Comparison of ENCODE assay signal across 7 mouse cellular contexts in genomic region chr17:47033643-47034042, GRCm38 (mm10). TPM values are rescaled to one million over a fixed set of nuclear protein-coding genes. Genes with fewer than 3 reads are reported as not detected.
A peak's percentile ranks its signal among the peaks of the same experiment; 100 is the strongest.
DNase-seq lines count a peak whose midpoint lies in the region; ATAC-seq and TF ChIP-seq lines count a peak whose summit lies in the region.

No protein-coding gene starts in this region.

- peak; percentile 92 for TF ChIP-seq CTCF in left cerebral cortex, adult 2 months (IDR thresholded peaks at IDR 0.05)
- peak; percentile 52; the same call in 1 of the 2 replicates for TF ChIP-seq CTCF in spleen, adult 2 months (IDR thresholded peaks at IDR 0.05; ENCODE audit: extremely low read depth, insufficient read depth, insufficient read length, insufficient replicate concordance)

- intact Hi-C loops in left cerebral cortex, adult 2 months (cut with DNase I), result loop anchor here (5.0 kb wide), 2 partner anchors 56 to 131 kb away; no protein-coding TSS in a partner anchor

- H3K27me3 ChIP-seq in liver, embryonic 13.5 days, result no peaks in the 10 kb centered on the region
- 0 out of 2 replicates have a peak, but pooled peaks cover 1% of the 10 kb centered on the region for H3K27me3 ChIP-seq in spleen, adult 2 months (ENCODE audit: control insufficient read depth, insufficient read depth, low read length)

- H3K27ac ChIP-seq in left cerebral cortex, adult 2 months, result no peak overlapping the region
- no peak overlapping the region for H3K27ac ChIP-seq in ES-E14 (ENCODE audit: insufficient read depth, low read depth, low read length, poor library complexity, severe bottlenecking)
- no peak overlapping the region for H3K27ac ChIP-seq in liver, embryonic 13.5 days
- no peak overlapping the region for H3K27ac ChIP-seq in spleen, adult 2 months (ENCODE audit: insufficient read depth, low read length)

- no peak overlapping the region for H3K4me3 ChIP-seq in left cerebral cortex, adult 2 months
- H3K4me3 ChIP-seq in ES-E14 (ENCODE audit: insufficient read depth in 1 of 2, low read depth in 1 of 2, low read length in 2 of 2, poor library complexity in 1 of 2, severe bottlenecking in 1 of 2), result no peak overlapping the region
- H3K4me3 ChIP-seq in liver, embryonic 13.5 days (replicated peaks), result no peak overlapping the region
- no peak overlapping the region for H3K4me3 ChIP-seq in spleen, adult 2 months (ENCODE audit: extremely low read depth, insufficient read depth, insufficient read length)

- H3K9ac ChIP-seq in ES-E14 (ENCODE audit: insufficient read depth, low read depth, low read length, poor library complexity, severe bottlenecking), result no peak overlapping the region
- H3K9ac ChIP-seq in liver, embryonic 13.5 days, result no peak overlapping the region

- no peak for ATAC-seq in liver, embryonic 13.5 days (ENCODE audit: low read depth)

- no peak for TF ChIP-seq POLR2A in spleen, adult 2 months (IDR thresholded peaks at IDR 0.05; ENCODE audit: low read depth, low read length)

- no peaks in the 10 kb centered on the region for H3K36me3 ChIP-seq in ES-E14 (ENCODE audit: control insufficient read depth, insufficient read depth, low read length, poor library complexity, severe bottlenecking)
- H3K36me3 ChIP-seq in liver, embryonic 13.5 days, result no peaks in the 10 kb centered on the region
- H3K36me3 ChIP-seq in spleen, adult 2 months (ENCODE audit: control insufficient read depth, insufficient read depth, low read length), result no peaks in the 10 kb centered on the region

- H3K4me1 ChIP-seq in ES-E14 (ENCODE audit: control insufficient read depth in 2 of 2, insufficient read depth in 2 of 2, low read length in 2 of 2, poor library complexity in 1 of 2), result no peaks in the 10 kb centered on the region
- H3K4me1 ChIP-seq in liver, embryonic 13.5 days (replicated peaks), result no peaks in the 10 kb centered on the region
- H3K4me1 ChIP-seq in spleen, adult 2 months (ENCODE audit: control insufficient read depth, insufficient read depth, insufficient read length), result no peaks in the 10 kb centered on the region

- H3K4me2 ChIP-seq in liver, embryonic 13.5 days, result no peak overlapping the region

- in situ Hi-C loops in ES-E14 (cut with MboI; ENCODE audit: low sequenced_read_pairs in 2 of 2, unreplicated experiment in 2 of 2), result no loop called here

- peak; percentile 37 to 41 for DNase-seq in left cerebral cortex, adult 2 months (ENCODE audit: extremely low spot score in 1 of 2, low spot score in 2 of 2)
- no peak for DNase-seq in left cerebral cortex, adult 11 months (ENCODE audit: low spot score)
- peak; percentile 46 for DNase-seq in ES-E14 (ENCODE audit: low read depth, low spot score)
- DNase-seq in adrenal gland, adult 2 months, result peak; percentile 62
- peak; percentile 80 for DNase-seq in embryo, embryonic 11 days
- peak; percentile 18 for DNase-seq in liver, embryonic 13.5 days
- DNase-seq in spleen, adult 2 months (ENCODE audit: low read depth in 1 of 2, low spot score in 2 of 2), result peak in 1 of 2 experiments; percentile 36

- 3% methylated on average over 4 of the region's 4 CpGs for WGBS in liver, embryonic 13.5 days (ENCODE audit: insufficient replicate concordance)
- WGBS in spleen, adult 2 months, result 3% methylated on average over 4 of the region's 4 CpGs

- H3K9me3 ChIP-seq in ES-E14 (ENCODE audit: control insufficient read depth, insufficient read depth, low read depth, low read length), result no peaks in the 10 kb centered on the region
- H3K9me3 ChIP-seq in liver, embryonic 13.5 days (replicated peaks), result no peaks in the 10 kb centered on the region

TF ChIP-seq in ES-E14, 5 proteins besides CTCF, POLR2A, EP300 and RAD21:
- TF ChIP-seq ZC3H11A (IDR thresholded peaks at IDR 0.05; ENCODE audit: borderline replicate concordance, low read depth, low read length) (peak; percentile 51; the same call in 1 of the 2 replicates), HCFC1 (IDR thresholded peaks at IDR 0.05; ENCODE audit: borderline replicate concordance, insufficient read depth, low read length) (no peak)
TF ChIP-seq in ES-E14: peak in this region for 1.

RNA-seq across cellular contexts. Expression of gene Ubr2, which starts 23.3 kb away (rescaled TPM):
- total RNA-seq in left cerebral cortex, adult 2 months (2021), result 10 to 100 TPM; 57.1 to 57.6 TPM
- 30.8 and 33.6 TPM in 2 replicates for total RNA-seq in ES-E14 (2012; rRNA removed)
- 10 to 100 TPM; 57.6 to 87.4 TPM for total RNA-seq in adrenal gland, adult 2 months (2021)
- 36.2 and 41.4 TPM in 2 replicates for polyA plus RNA-seq in adrenal gland, adult 2 months (2012; rRNA removed)
- polyA plus RNA-seq in liver, embryonic 13.5 days (2015; fragmentation: Nextera tagmentation; extraction: Ambion mirVana), result 7.0 and 7.8 TPM in 2 replicates
- polyA plus RNA-seq in spleen, adult 2 months (2012; rRNA removed), result 30.8 and 31.3 TPM in 2 replicates
